Mouse (Mus musculus): ENCODE results near the gene Mtus2. TPM values are rescaled to one million over a fixed set of nuclear protein-coding genes. Genes with fewer than 3 reads are reported as not detected.

The Mtus2 gene
- polyA plus RNA-seq, 1 experiment from 2014 or later, result 53.9 TPM

DNA sequence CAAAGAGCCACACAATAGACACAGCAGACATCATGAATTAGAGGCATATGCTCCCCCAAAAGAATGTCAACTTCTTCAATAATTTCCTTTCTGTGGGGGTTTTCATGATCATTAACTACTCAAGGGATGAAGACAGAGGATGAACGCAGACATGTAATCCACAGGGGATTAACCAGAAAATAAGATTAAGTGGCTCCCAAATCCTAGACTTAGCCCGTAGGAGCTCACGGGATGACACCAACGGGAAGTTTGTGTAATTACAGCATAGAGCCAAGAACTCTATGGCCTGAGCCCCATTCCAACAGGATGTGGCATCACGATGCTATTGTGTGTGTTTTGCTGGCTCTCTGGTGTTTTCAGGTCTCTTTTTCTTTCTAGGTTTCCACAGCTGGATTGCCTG is 12.4 kb downstream of the Mtus2 start:
- no peak for ATAC-seq (ENCODE audit: low read depth)
- Histone ChIP-seq H3K36me3 (ENCODE audit: control insufficient read depth, insufficient read depth, low read length) (no peaks in the 10 kb centered on the region), H3K9ac (replicated peaks; ENCODE audit: low read depth, low read length) (no peak overlapping the region), H3K27ac (ENCODE audit: low read depth, low read length) (no peak overlapping the region), H3K9me3 (ENCODE audit: control insufficient read depth, low read length) (no peaks in the 10 kb centered on the region), H3K4me1 (ENCODE audit: control insufficient read depth, insufficient read depth, low read length) (no peaks in the 10 kb centered on the region), H3K27me3 (ENCODE audit: control insufficient read depth, insufficient read depth, low read length) (no peaks in the 10 kb centered on the region), H3K4me3 (ENCODE audit: low read depth, low read length) (no peak overlapping the region), H3K4me2 (ENCODE audit: low read depth, low read length) (no peak overlapping the region)
- 79% methylated on average over 5 of the region's 5 CpGs for WGBS

DNA sequence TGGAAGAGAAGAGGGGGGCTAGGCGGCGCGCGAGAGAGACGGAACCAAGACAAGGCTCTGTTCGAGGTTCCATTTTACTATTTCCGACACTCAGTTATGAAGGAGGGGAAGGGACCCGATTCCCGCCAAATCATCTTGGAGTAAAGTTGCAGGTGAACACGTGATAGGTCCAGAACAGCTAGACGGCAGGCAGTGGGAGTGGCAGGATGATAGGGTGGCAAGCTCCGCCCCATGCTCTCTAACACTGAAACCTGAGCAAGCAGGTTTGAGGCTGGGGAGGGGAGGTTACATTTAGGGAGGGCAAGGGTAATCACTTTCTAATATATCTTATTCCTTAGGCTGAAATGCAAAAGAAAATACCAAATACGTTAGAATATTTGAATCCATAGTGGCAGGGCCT is 18.9 kb downstream of the Mtus2 start:
- Histone ChIP-seq H3K9me3 (ENCODE audit: control insufficient read depth, low read length) (no peaks in the 10 kb centered on the region), H3K27ac (ENCODE audit: low read depth, low read length) (no peak overlapping the region), H3K36me3 (ENCODE audit: control insufficient read depth, insufficient read depth, low read length) (no peaks in the 10 kb centered on the region), H3K4me1 (ENCODE audit: control insufficient read depth, insufficient read depth, low read length) (no peaks in the 10 kb centered on the region), H3K27me3 (ENCODE audit: control insufficient read depth, insufficient read depth, low read length) (no peaks in the 10 kb centered on the region), H3K4me3 (ENCODE audit: low read depth, low read length) (no peak overlapping the region), H3K9ac (replicated peaks; ENCODE audit: low read depth, low read length) (no peak overlapping the region), H3K4me2 (ENCODE audit: low read depth, low read length) (no peak overlapping the region)
- WGBS, result 63% methylated on average over 13 of the region's 13 CpGs
- no peak for ATAC-seq (ENCODE audit: low read depth)

DNA sequence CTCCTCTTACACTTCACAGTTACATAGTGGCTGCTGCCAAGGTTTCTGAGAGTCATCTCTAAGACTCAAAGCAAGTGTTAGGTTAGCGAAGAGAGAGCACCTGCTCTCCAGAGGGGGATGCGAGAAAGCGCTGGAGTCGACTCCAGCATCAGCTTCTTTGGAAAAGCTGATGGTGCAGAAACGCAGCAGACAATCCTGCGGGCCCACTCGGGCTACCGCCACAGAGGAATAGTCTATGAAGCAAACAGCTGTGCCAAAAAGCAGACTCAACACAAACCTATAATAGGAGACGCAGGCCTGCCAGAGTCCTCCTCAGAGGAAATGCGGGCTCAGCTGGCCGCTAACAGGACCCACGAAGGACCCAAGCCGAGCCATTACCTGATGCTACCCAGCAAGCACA is 23.5 kb downstream of the Mtus2 start:
- 69% methylated on average over 13 of the region's 13 CpGs for WGBS
- Histone ChIP-seq H3K4me3 (ENCODE audit: low read depth, low read length) (no peak overlapping the region), H3K27me3 (ENCODE audit: control insufficient read depth, insufficient read depth, low read length) (no peaks in the 10 kb centered on the region), H3K27ac (ENCODE audit: low read depth, low read length) (no peak overlapping the region), H3K36me3 (ENCODE audit: control insufficient read depth, insufficient read depth, low read length) (no peaks in the 10 kb centered on the region), H3K9ac (replicated peaks; ENCODE audit: low read depth, low read length) (no peak overlapping the region), H3K9me3 (ENCODE audit: control insufficient read depth, low read length) (no peaks in the 10 kb centered on the region), H3K4me1 (ENCODE audit: control insufficient read depth, insufficient read depth, low read length) (no peaks in the 10 kb centered on the region), H3K4me2 (ENCODE audit: low read depth, low read length) (no peak overlapping the region)
- no peak; the same call in 1 of the 2 replicates for ATAC-seq (ENCODE audit: low read depth)

DNA sequence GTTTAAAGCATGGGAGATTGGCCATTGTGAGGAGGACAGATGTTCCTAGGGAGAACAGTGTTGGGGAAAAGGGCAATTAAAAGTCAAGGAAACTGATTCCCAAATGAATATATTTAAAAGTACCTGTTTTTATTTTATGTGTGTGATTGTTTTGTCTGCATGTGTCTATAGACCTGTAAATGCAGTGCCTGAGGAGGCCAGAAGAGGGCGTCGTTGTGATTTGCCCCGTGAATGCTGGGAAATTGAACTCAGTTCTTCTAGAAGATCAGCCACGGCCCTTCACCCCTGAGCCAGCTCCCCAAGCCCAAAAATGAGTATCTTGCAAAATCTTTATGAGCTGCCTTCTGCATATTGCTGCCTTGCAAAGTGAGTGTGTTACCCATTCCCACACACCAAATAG is 33.2 kb downstream of the Mtus2 start:
- WGBS, result 82% methylated on average over 4 of the region's 4 CpGs
- no peak overlapping the region for H3K4me3 ChIP-seq (ENCODE audit: low read depth, low read length)
- ATAC-seq (ENCODE audit: low read depth), result no peak

DNA sequence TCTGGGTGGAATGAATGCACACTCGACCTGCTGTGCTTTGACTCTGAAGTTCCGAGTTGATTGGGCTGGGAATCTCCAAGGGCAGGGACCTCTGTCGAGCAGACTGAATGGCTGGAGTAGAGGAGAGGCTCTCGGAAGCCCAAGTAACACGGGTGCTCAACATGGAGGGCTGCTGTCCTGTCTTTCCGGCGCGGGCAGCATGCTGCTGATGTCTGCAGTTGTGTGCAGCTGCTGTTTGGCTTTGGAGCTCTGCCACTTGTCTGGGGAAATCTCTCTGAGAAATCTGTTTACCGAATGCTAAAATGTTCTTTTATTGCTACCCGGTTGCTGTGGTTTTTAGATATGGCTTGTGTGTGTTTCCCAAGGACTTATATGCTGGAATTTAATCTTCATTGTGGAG is 33.7 kb downstream of the Mtus2 start:
- no peak for ATAC-seq (ENCODE audit: low read depth)
- Histone ChIP-seq H3K9me3 (ENCODE audit: control insufficient read depth, low read length) (no peaks in the 10 kb centered on the region), H3K4me2 (ENCODE audit: low read depth, low read length) (no peak overlapping the region), H3K9ac (replicated peaks; ENCODE audit: low read depth, low read length) (no peak overlapping the region), H3K27ac (ENCODE audit: low read depth, low read length) (no peak overlapping the region), H3K27me3 (ENCODE audit: control insufficient read depth, insufficient read depth, low read length) (no peaks in the 10 kb centered on the region), H3K4me3 (ENCODE audit: low read depth, low read length) (no peak overlapping the region), H3K4me1 (ENCODE audit: control insufficient read depth, insufficient read depth, low read length) (no peaks in the 10 kb centered on the region), H3K36me3 (ENCODE audit: control insufficient read depth, insufficient read depth, low read length) (no peaks in the 10 kb centered on the region)
- 91% methylated on average over 10 of the region's 10 CpGs for WGBS

More for the DNA sequence above, 33.2 kb downstream of the Mtus2 start:
- Histone ChIP-seq H3K27me3 (ENCODE audit: control insufficient read depth, insufficient read depth, low read length) (no peaks in the 10 kb centered on the region), H3K36me3 (ENCODE audit: control insufficient read depth, insufficient read depth, low read length) (no peaks in the 10 kb centered on the region), H3K4me1 (ENCODE audit: control insufficient read depth, insufficient read depth, low read length) (no peaks in the 10 kb centered on the region), H3K9ac (replicated peaks; ENCODE audit: low read depth, low read length) (no peak overlapping the region), H3K4me2 (ENCODE audit: low read depth, low read length) (no peak overlapping the region), H3K27ac (ENCODE audit: low read depth, low read length) (no peak overlapping the region), H3K9me3 (ENCODE audit: control insufficient read depth, low read length) (no peaks in the 10 kb centered on the region)

DNA sequence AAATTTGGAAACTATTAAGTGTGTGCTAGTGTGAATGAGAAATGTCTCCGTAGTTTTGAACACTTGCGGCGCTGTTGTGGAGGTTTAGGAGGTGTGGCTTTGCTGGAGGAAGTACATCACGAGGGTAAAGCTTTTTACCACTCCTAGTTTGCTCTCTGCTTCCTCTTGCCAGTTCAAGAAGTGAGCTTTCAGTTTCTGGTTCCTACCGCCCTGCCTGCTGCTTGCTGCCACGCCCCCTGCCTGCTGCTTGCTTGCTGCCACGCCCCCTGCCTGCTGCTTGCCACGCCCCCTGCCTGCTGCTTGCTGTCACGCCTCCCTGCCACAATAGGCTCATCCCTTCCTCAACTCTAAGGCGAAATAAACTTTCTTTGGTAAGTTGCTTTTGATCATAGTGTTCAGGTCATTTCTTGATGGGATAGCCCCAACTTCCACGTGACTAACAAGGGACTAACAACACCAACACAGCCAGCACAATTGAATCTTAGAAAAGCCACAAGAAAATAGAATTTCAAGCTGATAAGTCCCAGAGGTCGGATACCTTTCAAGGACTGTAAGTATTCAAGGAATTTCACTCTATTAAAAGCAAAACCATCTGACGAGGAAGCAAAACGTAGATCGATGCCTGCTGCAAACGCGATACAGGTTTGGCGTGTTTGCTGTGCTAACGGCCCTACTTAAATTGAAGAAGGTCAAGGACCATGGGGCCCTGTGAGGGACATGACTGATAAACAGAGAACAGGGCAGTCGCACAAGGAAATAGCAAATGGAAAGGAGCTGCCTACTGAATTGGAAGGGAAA is 35.7 kb downstream of the Mtus2 start:
- ATAC-seq (ENCODE audit: low read depth), result no peak
- Histone ChIP-seq H3K4me1 (ENCODE audit: control insufficient read depth, insufficient read depth, low read length) (no peaks in the 10 kb centered on the region), H3K4me3 (ENCODE audit: low read depth, low read length) (no peak overlapping the region), H3K9me3 (ENCODE audit: control insufficient read depth, low read length) (no peaks in the 10 kb centered on the region), H3K27ac (ENCODE audit: low read depth, low read length) (no peak overlapping the region), H3K4me2 (ENCODE audit: low read depth, low read length) (no peak overlapping the region), H3K27me3 (ENCODE audit: control insufficient read depth, insufficient read depth, low read length) (no peaks in the 10 kb centered on the region), H3K36me3 (ENCODE audit: control insufficient read depth, insufficient read depth, low read length) (no peaks in the 10 kb centered on the region), H3K9ac (replicated peaks; ENCODE audit: low read depth, low read length) (no peak overlapping the region)
- WGBS, result 30% methylated on average over 20 of the region's 20 CpGs

DNA sequence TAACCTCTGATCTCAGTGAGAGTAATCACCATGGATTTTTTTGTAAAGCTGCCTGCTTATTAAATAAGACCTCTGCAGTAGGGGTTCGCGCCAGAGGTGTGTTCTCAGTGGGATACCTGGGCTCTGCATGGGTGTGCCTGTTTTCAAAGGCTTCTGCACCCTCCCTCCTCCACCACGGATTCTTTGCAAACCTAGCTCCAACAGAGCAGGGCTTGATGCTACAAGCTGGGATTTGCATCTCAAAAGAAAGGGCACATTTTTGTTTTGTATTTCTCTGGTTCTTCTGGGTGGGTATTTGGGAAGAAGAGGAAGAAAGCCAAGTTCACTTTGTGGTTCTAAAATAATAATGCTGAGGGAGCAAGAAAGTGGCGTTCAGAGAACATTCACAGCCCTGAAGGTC is 48.1 kb downstream of the Mtus2 start:
- Histone ChIP-seq H3K9ac (replicated peaks; ENCODE audit: low read depth, low read length) (no peak overlapping the region), H3K4me1 (ENCODE audit: control insufficient read depth, insufficient read depth, low read length) (no peaks in the 10 kb centered on the region), H3K9me3 (ENCODE audit: control insufficient read depth, low read length) (no peaks in the 10 kb centered on the region), H3K27ac (ENCODE audit: low read depth, low read length) (no peak overlapping the region), H3K27me3 (ENCODE audit: control insufficient read depth, insufficient read depth, low read length) (no peaks in the 10 kb centered on the region), H3K4me2 (ENCODE audit: low read depth, low read length) (no peak overlapping the region), H3K4me3 (ENCODE audit: low read depth, low read length) (no peak overlapping the region), H3K36me3 (ENCODE audit: control insufficient read depth, insufficient read depth, low read length) (no peaks in the 10 kb centered on the region)
- ATAC-seq (ENCODE audit: low read depth), result no peak
- WGBS, result 41% methylated on average over 4 of the region's 4 CpGs

DNA sequence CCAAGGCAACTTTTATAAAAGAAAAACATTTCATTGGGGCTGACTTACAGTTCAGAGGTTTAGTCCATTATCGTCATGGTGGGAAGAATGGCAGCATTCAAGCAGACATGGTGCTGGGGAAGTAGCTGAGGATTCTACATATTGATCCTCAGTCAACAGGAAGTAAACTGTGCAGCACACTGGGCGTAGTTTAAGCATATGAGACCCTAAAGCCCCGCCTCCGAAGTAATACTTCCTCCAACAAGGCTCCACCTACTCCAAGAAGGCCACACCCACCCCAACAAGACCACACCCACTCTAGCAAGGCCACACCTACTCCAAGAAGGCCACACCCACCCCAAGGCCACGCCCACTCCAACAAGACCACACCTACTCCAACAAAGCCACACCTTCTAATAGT is 55.0 kb downstream of the Mtus2 start:
- no peak for ATAC-seq (ENCODE audit: low read depth)
- Histone ChIP-seq H3K9me3 (ENCODE audit: control insufficient read depth, low read length) (no peaks in the 10 kb centered on the region), H3K27me3 (ENCODE audit: control insufficient read depth, insufficient read depth, low read length) (no peaks in the 10 kb centered on the region), H3K4me1 (ENCODE audit: control insufficient read depth, insufficient read depth, low read length) (no peaks in the 10 kb centered on the region), H3K36me3 (ENCODE audit: control insufficient read depth, insufficient read depth, low read length) (no peaks in the 10 kb centered on the region), H3K4me3 (ENCODE audit: low read depth, low read length) (no peak overlapping the region), H3K9ac (replicated peaks; ENCODE audit: low read depth, low read length) (no peak overlapping the region), H3K27ac (ENCODE audit: low read depth, low read length) (no peak overlapping the region), H3K4me2 (ENCODE audit: low read depth, low read length) (no peak overlapping the region)
- 88% methylated on average over 5 of the region's 5 CpGs for WGBS

DNA sequence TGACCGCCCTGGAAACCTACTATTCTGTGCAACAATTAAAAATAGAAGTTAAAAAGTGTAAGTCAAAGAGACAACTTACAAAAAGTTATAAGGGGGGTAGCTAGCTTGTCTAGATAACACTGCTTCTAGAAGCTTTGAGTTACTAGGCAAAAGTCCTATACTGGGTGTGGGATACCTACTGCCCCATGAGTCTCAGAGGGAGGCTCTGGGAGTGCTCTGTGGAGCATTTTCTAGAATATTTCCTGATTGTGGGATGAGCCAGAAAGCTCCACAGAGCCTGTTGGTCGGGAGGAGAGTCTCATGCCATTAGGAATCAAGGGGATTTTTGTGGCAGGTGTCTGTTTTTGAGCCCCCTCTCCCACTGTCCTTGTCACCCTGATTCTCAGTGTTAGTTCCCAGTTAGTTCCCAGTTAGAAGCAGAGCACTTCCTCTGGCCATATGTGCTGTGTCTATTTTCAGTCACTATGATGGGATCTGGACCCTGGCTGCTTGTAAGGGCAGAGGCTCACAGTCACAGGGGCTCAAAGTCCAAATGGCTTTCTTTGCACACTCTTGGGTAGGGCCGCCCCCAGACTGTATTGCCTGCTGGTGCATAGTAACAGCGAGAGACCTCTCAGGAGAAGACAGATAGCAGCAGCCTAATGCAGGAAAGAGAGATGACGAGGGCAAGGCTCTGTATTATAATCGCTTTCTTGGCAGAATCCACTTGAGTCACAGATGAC is 57.2 kb downstream of the Mtus2 start:
- H3K9ac ChIP-seq (replicated peaks; ENCODE audit: low read depth, low read length), result no peak overlapping the region
- H3K4me1 ChIP-seq (ENCODE audit: control insufficient read depth, insufficient read depth, low read length), result no peaks in the 10 kb centered on the region
- no peak for ATAC-seq (ENCODE audit: low read depth)
- H3K4me2 ChIP-seq (ENCODE audit: low read depth, low read length), result no peak overlapping the region
- no peaks in the 10 kb centered on the region for H3K36me3 ChIP-seq (ENCODE audit: control insufficient read depth, insufficient read depth, low read length)
- H3K4me3 ChIP-seq (ENCODE audit: low read depth, low read length), result no peak overlapping the region
- no peaks in the 10 kb centered on the region for H3K27me3 ChIP-seq (ENCODE audit: control insufficient read depth, insufficient read depth, low read length)
- H3K27ac ChIP-seq (ENCODE audit: low read depth, low read length), result no peak overlapping the region
- H3K9me3 ChIP-seq (ENCODE audit: control insufficient read depth, low read length), result no peaks in the 10 kb centered on the region
- 76% methylated on average over 6 of the region's 6 CpGs for WGBS

Data from neural tube, embryonic 14.5 days (tissue).